Mouse (Mus musculus): ENCODE measurements at regions not wholly inside any gene's neighbourhood (a gene's known extent, or its start where the extent isn't known, plus 50 kb on each side); places are given as distances from the start of the nearest gene placed in this dataset.

DNA sequence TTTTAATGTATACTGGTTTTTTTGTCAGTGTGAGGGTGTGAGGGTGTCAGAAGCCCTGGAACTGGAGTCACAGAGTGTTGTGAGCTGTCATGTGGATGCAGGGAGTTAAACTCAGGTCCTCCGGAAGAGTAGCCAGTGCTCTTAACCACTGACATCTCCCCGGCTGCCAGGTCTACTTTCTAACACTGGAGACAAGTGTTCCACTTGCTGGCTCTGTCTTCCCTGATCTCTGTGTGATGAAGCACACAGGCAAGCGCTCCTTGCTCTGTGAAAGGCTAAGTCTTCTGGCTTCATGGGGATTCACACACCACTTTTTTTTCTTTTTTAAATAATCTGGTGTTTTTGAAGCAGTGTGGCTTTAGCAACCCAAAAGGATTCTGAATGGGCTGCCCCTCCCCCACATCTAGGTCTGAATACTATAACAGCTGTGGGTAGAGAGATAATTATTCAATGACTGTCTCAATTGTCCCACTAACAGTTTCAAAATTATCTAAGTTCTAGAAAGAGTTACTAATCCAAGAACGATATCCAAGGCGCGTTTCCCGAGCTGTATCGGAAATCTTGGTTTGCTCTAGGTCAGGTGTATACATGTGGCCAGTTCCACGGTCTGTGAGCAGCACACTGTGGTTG, 208.4 kb upstream of the Smim15 start:
- TF ChIP-seq CTCF (conservative IDR thresholded peaks at IDR 0.05; ENCODE audit: low read length) (no peak), POU5F1 (IDR thresholded peaks at IDR 0.05; ENCODE audit: borderline replicate concordance, low read length) (no peak), NANOG (IDR thresholded peaks at IDR 0.05; ENCODE audit: borderline replicate concordance, low read length) (no peak)

All from E14TG2a.4 (cell line).